Mouse (Mus musculus): ENCODE results near the gene Odf3l1. TPM values are rescaled to one million over a fixed set of nuclear protein-coding genes. Genes with fewer than 3 reads are reported as not detected.

Gene Odf3l1
- total and polyA plus RNA-seq, 3 experiments, result not detected

- no peaks in the 10 kb centered on the region for H3K9me3 ChIP-seq (replicated peaks; ENCODE audit: insufficient read depth, low read length)
- H3K36me3 ChIP-seq (ENCODE audit: control insufficient read depth in 1 of 2, insufficient read depth in 2 of 2, low read length in 2 of 2), result no peaks in the 10 kb centered on the region
- H3K9ac ChIP-seq (ENCODE audit: control insufficient read depth, low read depth, low read length, poor library complexity, severe bottlenecking), result peak overlapping the region; percentile 73
- H3K27me3 ChIP-seq (ENCODE audit: control insufficient read depth in 1 of 2, insufficient read depth in 2 of 2, low read length in 2 of 2), result no peaks in the 10 kb centered on the region
- peak overlapping the region; percentile 68 to 74 for H3K4me3 ChIP-seq (ENCODE audit: control insufficient read depth in 1 of 2, insufficient read depth in 1 of 2, low read depth in 2 of 2, low read length in 2 of 2)
- no peaks in the 10 kb centered on the region for H3K79me2 ChIP-seq (ENCODE audit: control insufficient read depth, insufficient read depth, low read length, poor library complexity)
- DNase-seq (ENCODE audit: low read depth, low spot score), result peak; percentile 93
- TF ChIP-seq MAX (IDR thresholded peaks at IDR 0.05; ENCODE audit: low read length) (peak; percentile 92), CHD1 (IDR thresholded peaks at IDR 0.05; ENCODE audit: low read depth, low read length) (no peak), CHD2 (IDR thresholded peaks at IDR 0.05; ENCODE audit: low read length) (no peak), GATA1 (IDR thresholded peaks at IDR 0.05; ENCODE audit: low read depth, low read length) (no peak), GABPA (IDR thresholded peaks at IDR 0.05; ENCODE audit: low read depth, low read length) (no peak), KAT2A (conservative IDR thresholded peaks at IDR 0.05; ENCODE audit: low read depth, low read length) (no peak), USF2 (IDR thresholded peaks at IDR 0.05; ENCODE audit: borderline replicate concordance in 1 of 2, insufficient read depth in 1 of 2, low read depth in 1 of 2, low read length in 2 of 2) (no peak), ZC3H11A (IDR thresholded peaks at IDR 0.05; ENCODE audit: low read depth, low read length) (peak; percentile 43), NELFE (IDR thresholded peaks at IDR 0.05; ENCODE audit: low read depth, low read length) (no peak; the same call in 1 of the 2 replicates), ZKSCAN1 (IDR thresholded peaks at IDR 0.05; ENCODE audit: low read depth, low read length) (no peak), EP300 (IDR thresholded peaks at IDR 0.05; ENCODE audit: low read depth in 1 of 2, low read length in 2 of 2) (no peak), BHLHE40 (IDR thresholded peaks at IDR 0.05; ENCODE audit: borderline replicate concordance, low read depth, low read length) (no peak), MAZ (IDR thresholded peaks at IDR 0.05; ENCODE audit: low read depth, low read length) (no peak), USF1 (IDR thresholded peaks at IDR 0.05; ENCODE audit: low read depth, low read length) (no peak), POLR2AphosphoS5 (IDR thresholded peaks at IDR 0.05; ENCODE audit: borderline replicate concordance, low read depth, low read length) (no peak), NRF1 (IDR thresholded peaks at IDR 0.05; ENCODE audit: insufficient read depth, low read depth, low read length, poor library complexity, severe bottlenecking) (no peak), RCOR1 (IDR thresholded peaks at IDR 0.05; ENCODE audit: low read depth, low read length) (no peak), HCFC1 (IDR thresholded peaks at IDR 0.05; ENCODE audit: low read depth, low read length) (no peak), MYC (IDR thresholded peaks at IDR 0.05; ENCODE audit: low read depth, low read length) (peak; percentile 97), POLR2A (IDR thresholded peaks at IDR 0.05; ENCODE audit: control insufficient read depth in 1 of 2, insufficient read depth in 1 of 2, low read depth in 1 of 2, low read length in 2 of 2, poor library complexity in 1 of 2) (peak in 1 of 2 experiments; percentile 38; a peak in 1 of 4 replicates), MXI1 (IDR thresholded peaks at IDR 0.05; ENCODE audit: low read depth, low read length) (peak; percentile 95), RAD21 (IDR thresholded peaks at IDR 0.05; ENCODE audit: low read depth, low read length) (peak; percentile 82), CTCF (IDR thresholded peaks at IDR 0.05 in 2 of 3, conservative IDR thresholded peaks at IDR 0.05 in 1 of 3; ENCODE audit: control insufficient read depth in 1 of 3, insufficient read depth in 1 of 3, low read depth in 2 of 3, low read length in 3 of 3, poor library complexity in 1 of 3, severe bottlenecking in 1 of 3) (peak; percentile 86 to 95 (median 89)), POLR2AphosphoS2 (IDR thresholded peaks at IDR 0.05; ENCODE audit: low read length) (no peak), JUND (IDR thresholded peaks at IDR 0.05; ENCODE audit: low read depth, low read length) (no peak), ELF1 (IDR thresholded peaks at IDR 0.05; ENCODE audit: low read depth, low read length) (no peak), ZMIZ1 (IDR thresholded peaks at IDR 0.05; ENCODE audit: low read depth, low read length) (no peak), ETS1 (IDR thresholded peaks at IDR 0.05; ENCODE audit: low read depth, low read length) (no peak), SIN3A (IDR thresholded peaks at IDR 0.05; ENCODE audit: low read length) (peak; percentile 76), TBP (IDR thresholded peaks at IDR 0.05; ENCODE audit: low read depth, low read length) (no peak), ZNF384 (IDR thresholded peaks at IDR 0.05; ENCODE audit: low read depth, low read length) (no peak), TCF12 (IDR thresholded peaks at IDR 0.05; ENCODE audit: low read depth, low read length) (no peak), SMC3 (IDR thresholded peaks at IDR 0.05; ENCODE audit: low read depth, low read length) (peak; percentile 73), MAFK (IDR thresholded peaks at IDR 0.05; ENCODE audit: borderline replicate concordance, low read depth, low read length) (no peak), MEF2A (IDR thresholded peaks at IDR 0.05; ENCODE audit: extremely low read depth, insufficient replicate concordance, low read depth, low read length, poor library complexity, severe bottlenecking) (no peak)
- no peaks in the 10 kb centered on the region for H3K4me1 ChIP-seq (ENCODE audit: control insufficient read depth in 1 of 2, insufficient read depth in 2 of 2, low read length in 2 of 2)
- H3K27ac ChIP-seq (ENCODE audit: control insufficient read depth, low read depth, low read length), result no peak overlapping the region
Measured at GRCm38 (mm10) chr9:56889817-56890216, 25.3 kb upstream of the Odf3l1 start.
